Mouse (Mus musculus): ENCODE measurements around the gene Gm2001. TPM values are rescaled to one million over a fixed set of nuclear protein-coding genes. Genes with fewer than 3 reads are reported as not detected.

Gene Gm2001
- not detected in 2 replicates for polyA plus RNA-seq (2012)

DNA sequence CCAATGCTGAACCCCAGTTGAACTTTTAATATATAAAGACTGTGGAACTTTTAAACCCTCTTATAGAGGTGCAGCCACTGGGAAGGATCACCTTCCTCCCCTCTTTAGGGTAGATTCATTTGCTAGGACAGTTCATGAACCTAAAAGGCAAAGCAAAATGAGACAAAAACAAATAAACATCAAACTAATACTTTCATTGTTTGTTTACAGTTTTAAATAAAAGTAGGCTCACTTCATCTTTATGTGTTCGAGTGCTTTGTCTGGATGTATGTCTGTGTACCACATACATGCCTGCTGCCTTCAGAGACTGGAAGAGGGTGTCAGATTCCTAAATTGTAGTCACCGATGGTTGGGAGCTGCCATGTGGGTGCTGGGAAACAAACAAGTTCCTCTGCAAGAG is at the start of gene Gm2001:
Gene Gm2001 (minus strand): TSS at position 101 of the 400 bp plus-strand sequence.

DNA sequence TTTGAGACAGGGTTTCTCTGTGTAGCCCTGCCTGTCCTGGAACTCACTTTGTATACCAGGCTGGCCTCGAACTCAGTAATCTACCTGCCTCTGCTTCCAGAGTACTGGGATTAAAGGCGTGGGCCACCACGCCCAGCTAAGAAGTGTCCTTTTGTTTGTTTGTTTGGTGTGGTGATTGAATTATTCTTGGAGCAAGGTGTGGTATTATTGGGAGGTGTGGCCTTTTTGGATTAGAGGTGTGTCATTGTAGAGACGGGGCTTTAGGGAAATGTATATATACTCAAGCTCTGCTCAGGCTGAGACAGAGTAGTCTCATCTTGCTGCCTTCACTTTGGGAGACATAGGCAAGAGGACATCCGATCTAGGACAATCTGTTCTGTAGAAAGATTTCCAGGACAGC is 31.6 kb upstream of the Gm2001 start, which contains the start of gene Gm2016:
Gene Gm2016 (plus strand): TSS at position 301 of the 400 bp plus-strand sequence.

DNA sequence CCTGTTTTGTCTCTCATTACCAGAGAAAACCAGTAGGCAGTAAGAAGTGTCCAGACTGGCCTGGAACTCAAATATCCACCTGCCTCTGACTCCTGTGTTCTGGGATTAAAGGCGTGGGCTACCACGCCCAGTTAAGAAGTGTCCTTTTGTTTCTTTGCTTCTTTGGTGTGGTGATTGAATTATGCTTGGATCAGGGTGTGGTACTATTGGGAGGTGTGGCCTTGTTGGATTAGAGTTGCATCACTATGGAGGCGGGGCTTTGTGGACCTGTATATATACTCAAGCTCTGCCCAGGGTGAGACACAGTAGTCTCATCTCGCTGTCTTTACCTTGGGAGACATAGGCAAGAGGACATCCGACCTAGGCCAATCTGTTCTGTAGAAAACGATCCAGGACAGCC is 25.9 kb downstream of the Gm2001 start, which contains the start of gene BB287469:
Gene BB287469 (plus strand): TSS at position 301 of the 400 bp plus-strand sequence.

DNA sequence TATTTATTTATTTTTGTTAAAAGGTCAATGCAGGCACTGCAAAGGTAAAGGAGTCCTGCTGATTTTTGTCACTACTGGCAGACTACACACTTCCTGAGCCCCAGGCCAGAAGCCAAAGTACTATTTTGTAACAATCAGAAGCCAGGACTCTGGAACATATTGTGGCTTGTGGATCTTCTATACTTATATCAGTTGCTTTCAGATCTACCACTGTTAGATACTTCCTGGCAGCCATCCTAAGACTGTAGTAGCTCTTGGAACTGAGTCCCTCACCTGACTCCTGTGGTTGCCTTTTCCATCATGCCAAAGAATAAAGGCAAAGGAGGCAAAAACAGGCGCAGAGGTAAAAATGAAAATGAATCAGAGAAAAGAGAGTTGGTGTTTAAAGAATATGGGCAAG is 46.9 kb downstream of the Gm2001 start, which contains the start of gene Gm21936:
Gene Gm21936 (plus strand): TSS at position 301 of the 400 bp plus-strand sequence.

Other genes starting within 250 kb of the Gm2001 start
- not detected in 2 replicates for gene Oog1, start 239.7 kb downstream of the Gm2001 start, polyA plus RNA-seq (2012)
- not detected in 2 replicates for gene Gm4027, start 223.5 kb downstream of the Gm2001 start, polyA plus RNA-seq (2012)
- gene Gm16381, start 197.7 kb downstream of the Gm2001 start, polyA plus RNA-seq (2012), result not detected in 2 replicates
- gene Gm21319, start 66.6 kb downstream of the Gm2001 start, polyA plus RNA-seq (2012), result not detected in 2 replicates
- gene Gm21936, start 46.8 kb downstream of the Gm2001 start, polyA plus RNA-seq (2012), result not detected in 2 replicates
- not detected in 2 replicates for gene BB287469, start 25.8 kb downstream of the Gm2001 start, polyA plus RNA-seq (2012)
- gene Gm2016, start 31.7 kb upstream of the Gm2001 start, polyA plus RNA-seq (2012), result not detected in 2 replicates
- gene Gm2022, start 53.0 kb upstream of the Gm2001 start, polyA plus RNA-seq (2012), result not detected in 2 replicates
- gene Gm2035, start 77.5 kb upstream of the Gm2001 start, polyA plus RNA-seq (2012), result not detected in 2 replicates
- gene Gm2042, start 111.7 kb upstream of the Gm2001 start, polyA plus RNA-seq (2012), result 0.02 TPM in 1 of 2 replicates, not detected in the other
- not detected in 2 replicates for gene Gm2075, start 169.5 kb upstream of the Gm2001 start, polyA plus RNA-seq (2012)
- gene Gm6803, start 176.4 kb upstream of the Gm2001 start, polyA plus RNA-seq (2012), result not detected in 2 replicates
- gene Gm2056, start 184.7 kb upstream of the Gm2001 start, polyA plus RNA-seq (2012), result not detected in 2 replicates
- gene Gm16368, start 241.4 kb upstream of the Gm2001 start, polyA plus RNA-seq (2012), result not detected in 2 replicates

All from megakaryocyte-erythroid progenitor cell, adult 5 weeks (primary cell).